17 mouse cellular contexts compared by ENCODE assay signal in the genomic region with DNA sequence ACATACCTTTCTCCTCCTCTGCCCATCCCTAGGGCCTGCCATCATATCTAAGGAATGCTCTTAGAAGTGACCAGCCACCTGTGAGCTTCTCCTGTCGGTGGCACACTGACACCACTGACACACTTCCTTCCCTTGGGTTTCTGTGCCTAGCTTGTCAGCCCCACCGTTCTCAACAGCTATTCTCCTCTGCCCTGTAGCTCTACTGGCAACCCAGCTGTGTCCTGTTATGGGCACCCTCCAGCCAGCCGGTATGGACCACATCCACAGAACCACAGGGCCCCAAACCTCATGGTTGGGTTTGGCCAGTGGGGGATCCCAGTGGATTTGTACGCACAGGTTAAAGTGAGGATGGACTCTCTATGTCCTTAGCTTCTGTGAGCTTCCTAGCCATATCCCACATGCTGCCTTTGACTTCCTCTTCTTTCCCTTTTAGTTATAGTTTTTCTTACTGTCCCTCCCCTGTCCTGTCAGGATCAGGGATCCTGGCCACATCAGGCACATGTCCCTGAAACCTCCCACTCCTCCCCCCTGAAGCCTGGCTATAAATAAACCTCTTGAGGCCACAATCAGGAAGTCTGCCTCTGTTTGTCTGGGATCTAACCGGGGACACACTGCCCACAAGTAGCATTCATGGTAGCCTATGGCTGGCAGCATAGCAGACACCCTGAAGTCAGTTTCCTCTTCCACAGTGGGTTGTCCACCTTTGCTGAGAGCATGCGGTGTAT. TPM values are rescaled to one million over a fixed set of nuclear protein-coding genes. Genes with fewer than 3 reads are reported as not detected.
DNase-seq lines count a peak whose midpoint lies in the region; ATAC-seq and TF ChIP-seq lines count a peak whose summit lies in the region.
"Had no signal": no experiment of that assay in that cellular context is flagged by ENCODE, and none has a peak within 500 bp of the region (broad histone marks: within the 10 kb centered on the region; RNA-seq: fewer than 3 reads in every experiment).

No protein-coding gene starts in this region.

- no peak overlapping the region for H3K9ac ChIP-seq in lung, embryonic 14.5 days
- 0 out of 2 replicates have a peak overlapping the region, but pooled peaks have one; percentile 2 for H3K9ac ChIP-seq in heart, embryonic 13.5 days
- H3K9ac ChIP-seq: embryonic facial prominence, embryonic 12.5 days; forebrain, embryonic 12.5 days; hindbrain, embryonic 15.5 days; limb, embryonic 12.5 days; midbrain, embryonic 13.5 days; neural tube, embryonic 13.5 days had no signal

- H3K36me3 ChIP-seq in lung, embryonic 14.5 days (ENCODE audit: insufficient read depth): no peaks in the 10 kb centered on the region
- H3K36me3 ChIP-seq in heart, embryonic 13.5 days: no peaks in the 10 kb centered on the region
- H3K36me3 ChIP-seq: embryonic facial prominence, embryonic 12.5 days; forebrain, embryonic 12.5 days; hindbrain, embryonic 15.5 days; limb, embryonic 12.5 days; midbrain, embryonic 13.5 days; neural tube, embryonic 13.5 days had no signal

- TF ChIP-seq CTCF in lung, embryonic 14.5 days (IDR thresholded peaks at IDR 0.05; ENCODE audit: low read depth): no peak

- peak overlapping the region; percentile 43; the same call in 1 of the 2 replicates for H3K27ac ChIP-seq in lung, embryonic 14.5 days (ENCODE audit: low read depth)
- peak overlapping the region; percentile 86 for H3K27ac ChIP-seq in heart, embryonic 13.5 days (replicated peaks)
- H3K27ac ChIP-seq: embryonic facial prominence, embryonic 12.5 days; forebrain, embryonic 12.5 days; hindbrain, embryonic 15.5 days; limb, embryonic 12.5 days; midbrain, embryonic 13.5 days; neural tube, embryonic 13.5 days had no signal

- no peaks in the 10 kb centered on the region for H3K27me3 ChIP-seq in lung, embryonic 14.5 days (ENCODE audit: insufficient read depth, low read length)
- H3K27me3 ChIP-seq in heart, embryonic 13.5 days (replicated peaks): no peaks in the 10 kb centered on the region
- H3K27me3 ChIP-seq: embryonic facial prominence, embryonic 12.5 days; forebrain, embryonic 12.5 days; hindbrain, embryonic 15.5 days; limb, embryonic 12.5 days; midbrain, embryonic 13.5 days had no signal

- no peak for ATAC-seq in lung, embryonic 14.5 days (ENCODE audit: insufficient read depth)
- ATAC-seq in granulocyte monocyte progenitor cell, adult 5-6 weeks (replicated peaks; ENCODE audit: poor library complexity, severe bottlenecking): peak; percentile 31
- ATAC-seq in heart, embryonic 13.5 days (ENCODE audit: extremely low read depth, insufficient number of reproducible peaks, low FRiP score, low TSS enrichment): no peak
- ATAC-seq: midbrain, embryonic 13.5 days had no signal

- no peak overlapping the region for H3K4me2 ChIP-seq in lung, embryonic 14.5 days
- H3K4me2 ChIP-seq in heart, embryonic 13.5 days: peak overlapping the region; percentile 37; the same call in 1 of the 2 replicates
- H3K4me2 ChIP-seq: embryonic facial prominence, embryonic 12.5 days; forebrain, embryonic 12.5 days; hindbrain, embryonic 15.5 days; limb, embryonic 12.5 days; midbrain, embryonic 13.5 days; neural tube, embryonic 13.5 days had no signal

- no peak overlapping the region for H3K4me3 ChIP-seq in lung, embryonic 14.5 days (ENCODE audit: low read depth, low read length)
- H3K4me3 ChIP-seq in heart, embryonic 13.5 days: no peak overlapping the region
- H3K4me3 ChIP-seq: embryonic facial prominence, embryonic 12.5 days; forebrain, embryonic 12.5 days; hindbrain, embryonic 15.5 days; limb, embryonic 12.5 days; midbrain, embryonic 13.5 days; neural tube, embryonic 13.5 days had no signal

- 49% methylated on average over 6 of the region's 6 CpGs for WGBS in lung, embryonic 14.5 days
- WGBS in heart, embryonic 13.5 days: 34% methylated on average over 6 of the region's 6 CpGs

- H3K4me1 ChIP-seq in lung, embryonic 14.5 days (ENCODE audit: insufficient read depth): peaks cover 12% of the 10 kb centered on the region; the same call in 1 of the 2 replicates
- H3K4me1 ChIP-seq in heart, embryonic 13.5 days: peaks cover 49% of the 10 kb centered on the region
- H3K4me1 ChIP-seq: forebrain, embryonic 12.5 days had no signal

- DNase-seq in lung, embryonic 14.5 days: peak; percentile 25
- no peak for DNase-seq in lung, adult 18-20 months
- peak; percentile 49 for DNase-seq in lung, postnatal 10 days
- no peak for DNase-seq in right cerebral cortex, postnatal 10 days (ENCODE audit: low spot score in 2 of 2)
- DNase-seq in T-cell, adult 2 months (ENCODE audit: low spot score): no peak
- DNase-seq: adrenal gland, postnatal 14 days; cerebellum, adult 9-10 months; gastrocnemius, postnatal 10 days; thymus, postnatal 25 days had no signal

- H3K9me3 ChIP-seq in lung, embryonic 14.5 days (ENCODE audit: low read depth, low read length): no peaks in the 10 kb centered on the region
- H3K9me3 ChIP-seq in heart, embryonic 13.5 days: no peaks in the 10 kb centered on the region
- H3K9me3 ChIP-seq: embryonic facial prominence, embryonic 12.5 days; forebrain, embryonic 12.5 days; hindbrain, embryonic 15.5 days; limb, embryonic 12.5 days; midbrain, embryonic 13.5 days; neural tube, embryonic 13.5 days had no signal

RNA-seq across cellular contexts. Expression of a gene that starts 15.5 kb away (rescaled TPM):
- polyA plus RNA-seq in lung, embryonic 14.5 days (2014; fragmentation: Nextera tagmentation; extraction: Ambion mirVana): 0.14 and 0.16 TPM in 2 replicates
- total RNA-seq in granulocyte monocyte progenitor cell, adult 5-6 weeks (2014; fragmentation: Nextera tagmentation): 0.28 TPM in 1 of 2 replicates, not detected in the other
- total RNA-seq in granulocyte monocyte progenitor cell, adult 5-6 weeks (2017): not detected in 2 replicates
- polyA plus RNA-seq in heart, embryonic 13.5 days (2015; fragmentation: Nextera tagmentation; extraction: Ambion mirVana): 0.11 TPM in 1 of 2 replicates, not detected in the other

RNA-seq across cellular contexts. Expression of a gene that starts 15.8 kb away (rescaled TPM):
- 3.4 and 5.3 TPM in 2 replicates for polyA plus RNA-seq in lung, embryonic 14.5 days (2014; fragmentation: Nextera tagmentation; extraction: Ambion mirVana)
- total RNA-seq in granulocyte monocyte progenitor cell, adult 5-6 weeks (2014; fragmentation: Nextera tagmentation): 7.4 TPM in 1 of 2 replicates, not detected in the other
- 0.56 and 3.5 TPM in 2 replicates for total RNA-seq in granulocyte monocyte progenitor cell, adult 5-6 weeks (2017)
- polyA plus RNA-seq in heart, embryonic 13.5 days (2015; fragmentation: Nextera tagmentation; extraction: Ambion mirVana): 2.3 and 3.3 TPM in 2 replicates

RNA-seq across cellular contexts. Expression of a gene that starts 19.7 kb away (rescaled TPM):
- polyA plus RNA-seq in lung, embryonic 14.5 days (2014; fragmentation: Nextera tagmentation; extraction: Ambion mirVana): 13.1 and 13.5 TPM in 2 replicates
- total RNA-seq in granulocyte monocyte progenitor cell, adult 5-6 weeks (2014; fragmentation: Nextera tagmentation): 5.1 and 5.7 TPM in 2 replicates
- 1.6 and 4.4 TPM in 2 replicates for total RNA-seq in granulocyte monocyte progenitor cell, adult 5-6 weeks (2017)
- 7.3 and 8.0 TPM in 2 replicates for polyA plus RNA-seq in heart, embryonic 13.5 days (2015; fragmentation: Nextera tagmentation; extraction: Ambion mirVana)

Comparison
In these comparisons a context has a peak if more than half of its experiments do, and no peak if none do; other contexts are left out.
1. DNase-seq: peak in lung, embryonic 14.5 days (single experiment) and lung, postnatal 10 days (single experiment); none in lung, adult 18-20 months (0 of 2), right cerebral cortex, postnatal 10 days (0 of 2) and T-cell, adult 2 months (single experiment).